Mouse (Mus musculus) thymus, adult 2 months (tissue): ENCODE measurements at regions not wholly inside any gene's neighbourhood (a gene's known extent, or its start where the extent isn't known, plus 50 kb on each side); places are given as distances from the start of the nearest gene placed in this dataset.

Source experiments
- DNase-seq: peaks from one replicate; pipeline ENCODE4 v3.0.0; 2021
- H3K27ac ChIP-seq: fragments of 200-500 bp; 2 replicates; pipeline ENCODE4 v1.5.1; 2012; ENCODE audit warnings: low read length, control low read depth; ENCODE audit not compliant: control insufficient read depth, insufficient read depth
- H3K27me3 ChIP-seq: fragments of 200-500 bp; 2 replicates; pipeline ENCODE4 v1.6.1; 2012; ENCODE audit warnings: mild to moderate bottlenecking, low read length, moderate library complexity, mixed read lengths; ENCODE audit not compliant: control insufficient read depth, insufficient read depth
- H3K36me3 ChIP-seq: fragments of 200-500 bp; 2 replicates; pipeline ENCODE4 v1.6.1; 2012; ENCODE audit warnings: mild to moderate bottlenecking, low read length, moderate library complexity; ENCODE audit not compliant: control insufficient read depth, insufficient read depth
- H3K4me1 ChIP-seq: fragments of 200-500 bp; replicated peaks from 2 replicates; pipeline ENCODE4 v1.6.1; 2012; ENCODE audit warnings: low read length; ENCODE audit not compliant: control insufficient read depth, insufficient read depth
- H3K4me3 ChIP-seq: fragments of 200-500 bp; 2 replicates; pipeline ENCODE4 v1.5.1; 2012; ENCODE audit warnings: mild to moderate bottlenecking, low read length, control low read depth, moderate library complexity; ENCODE audit not compliant: control insufficient read depth, insufficient read depth
- CTCF ChIP-seq: fragments of 200-500 bp; IDR thresholded peaks from 2 replicates; pipeline ENCODE4 v1.5.1; 2012; ENCODE audit warnings: mild to moderate bottlenecking, control low read depth, low read length, moderate library complexity, borderline replicate concordance; ENCODE audit not compliant: control insufficient read depth, poor library complexity, insufficient read depth; ENCODE audit errors: extremely low read depth
- POLR2A ChIP-seq: fragments of 200-500 bp; IDR thresholded peaks from 2 replicates; pipeline ENCODE4 v1.6.1; 2012; ENCODE audit warnings: mild to moderate bottlenecking, low read length, control low read depth, moderate library complexity; ENCODE audit not compliant: control insufficient read depth, poor library complexity, insufficient read depth; ENCODE audit errors: extremely low read depth
- WGBS: fragments of 180-500 bp; shearing (Covaris S2); methylation state at CpG from one replicate; pipeline ENCODE4 v1.1.7; 2018; 5-methylcytosine and 5-hydroxymethylcytosine counted together

DNA sequence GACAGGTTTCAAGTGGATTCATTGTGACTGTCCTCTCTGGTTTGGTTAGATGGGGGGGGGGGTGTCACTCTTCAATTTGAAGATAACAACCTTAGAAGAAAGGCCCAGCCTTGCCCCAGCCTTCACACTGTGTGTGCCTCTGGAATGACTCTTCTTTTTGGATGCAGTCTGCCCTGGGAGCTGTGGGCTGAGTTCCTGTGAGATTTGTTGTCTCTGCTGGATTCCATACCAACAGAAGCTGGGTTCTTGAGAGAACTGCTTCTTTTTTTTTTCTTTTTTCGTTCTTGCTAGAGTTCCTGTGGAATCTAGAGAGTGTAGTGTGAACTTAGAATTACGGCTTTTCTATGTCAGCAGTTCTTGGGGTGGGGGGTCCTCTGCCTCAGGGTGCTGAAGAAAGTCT lies 200.9 kb downstream of the Enc1 start:
- Histone ChIP-seq H3K36me3 (no peaks in the 10 kb centered on the region), H3K4me3 (no peak overlapping the region), H3K4me1 (peaks cover 33% of the 10 kb centered on the region), H3K27ac (peak overlapping the region; percentile 94), H3K27me3 (no peaks in the 10 kb centered on the region)
- 30% methylated on average over 2 of the region's 2 CpGs for WGBS
- no peak for DNase-seq
- TF ChIP-seq CTCF (no peak), POLR2A (no peak)

DNA sequence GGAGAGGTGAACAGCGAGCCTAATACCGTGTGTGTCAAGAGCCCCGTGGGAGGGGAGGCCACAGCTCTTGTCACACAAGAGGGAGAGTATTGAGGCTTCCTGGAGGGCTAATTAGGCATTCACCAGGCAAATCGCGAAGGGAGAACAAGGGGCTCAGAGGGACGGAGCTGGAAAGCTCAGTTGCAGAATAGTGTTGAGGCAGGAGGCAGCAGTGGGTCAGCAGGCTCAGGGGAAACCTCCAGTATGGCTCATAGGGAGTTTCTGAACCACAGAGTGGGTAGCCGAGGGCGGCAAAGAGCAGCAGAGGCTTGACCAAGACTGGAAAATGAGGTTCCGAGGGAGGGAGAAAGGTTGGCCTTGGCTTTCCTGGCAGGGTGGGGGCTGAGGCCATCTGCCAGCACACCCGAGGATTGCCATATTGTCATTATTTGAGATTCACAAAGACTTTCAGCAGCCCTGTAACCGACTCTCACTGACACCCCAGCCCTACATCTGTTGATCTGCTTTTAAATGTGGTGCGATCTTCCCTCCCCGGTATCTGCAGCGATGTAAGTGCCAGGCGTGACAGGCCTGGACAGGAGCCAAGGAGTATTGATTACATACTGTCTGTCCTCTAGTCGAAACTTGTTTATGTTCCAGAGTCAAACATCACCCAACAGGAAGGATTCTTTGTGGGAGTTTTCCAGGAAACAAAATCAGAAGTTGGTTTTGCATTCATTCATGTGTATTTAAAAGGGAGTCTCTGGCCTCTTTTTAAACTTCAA lies 198.5 kb downstream of the Enc1 start:
- WGBS: 48% methylated on average over 16 of the region's 16 CpGs
- no peak overlapping the region for H3K4me3 ChIP-seq
- no peaks in the 10 kb centered on the region for H3K27me3 ChIP-seq
- H3K4me1 ChIP-seq: peaks cover 49% of the 10 kb centered on the region
- no peak overlapping the region for H3K27ac ChIP-seq
- no peak for TF ChIP-seq CTCF
- TF ChIP-seq POLR2A: no peak
- no peak for DNase-seq
- no peaks in the 10 kb centered on the region for H3K36me3 ChIP-seq

DNA sequence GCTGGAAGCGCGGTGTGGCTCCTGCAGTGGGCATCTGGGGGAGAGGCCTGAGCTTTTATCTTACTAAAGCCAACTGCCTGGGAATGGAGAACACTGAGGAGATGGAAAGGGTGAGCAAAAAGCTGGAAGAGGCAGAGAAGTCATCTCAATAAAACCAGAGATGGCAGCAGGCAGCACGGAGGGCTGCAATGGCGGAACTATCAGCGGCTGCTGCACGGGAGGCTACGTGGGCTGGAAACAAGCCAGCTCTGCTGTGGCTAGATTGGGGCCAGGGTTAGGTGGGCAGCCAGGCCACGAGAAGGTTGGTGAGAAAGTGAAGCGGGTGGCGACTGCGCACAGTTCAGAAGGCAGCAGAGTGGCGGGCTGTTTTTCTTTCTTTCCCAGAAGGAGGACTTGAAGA lies 197.8 kb downstream of the Enc1 start:
- Histone ChIP-seq H3K4me1 (peaks cover 49% of the 10 kb centered on the region), H3K4me3 (no peak overlapping the region), H3K36me3 (no peaks in the 10 kb centered on the region), H3K27me3 (no peaks in the 10 kb centered on the region), H3K27ac (no peak overlapping the region)
- WGBS: 55% methylated on average over 12 of the region's 12 CpGs
- no peak for DNase-seq
- TF ChIP-seq POLR2A: no peak
- no peak for TF ChIP-seq CTCF

DNA sequence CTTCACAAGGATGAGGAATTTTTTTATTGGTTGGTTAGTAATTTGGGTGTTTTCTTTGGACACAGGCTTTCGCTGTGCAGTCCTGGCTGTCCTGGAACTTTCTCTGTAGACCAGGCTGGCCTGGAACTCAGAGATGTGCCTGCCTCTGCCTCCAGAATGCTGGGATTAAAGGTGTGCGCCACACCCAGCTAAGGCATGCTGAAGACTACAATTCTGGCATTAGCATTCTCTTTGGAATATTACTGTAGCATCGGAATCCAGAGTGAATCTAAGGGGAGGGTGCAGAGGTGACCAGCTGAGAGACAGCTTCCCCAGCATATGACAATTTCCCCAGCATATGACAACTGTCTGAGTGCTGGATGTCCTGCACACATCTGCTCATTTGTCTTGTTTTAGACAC lies 197.4 kb downstream of the Enc1 start:
- no peaks in the 10 kb centered on the region for H3K36me3 ChIP-seq
- DNase-seq: no peak
- TF ChIP-seq POLR2A (no peak), CTCF (no peak)
- H3K27me3 ChIP-seq: no peaks in the 10 kb centered on the region
- 99% methylated on average over 3 of the region's 3 CpGs for WGBS
- H3K27ac ChIP-seq: no peak overlapping the region
- H3K4me1 ChIP-seq: peaks cover 48% of the 10 kb centered on the region
- no peak overlapping the region for H3K4me3 ChIP-seq

GRCm38 (mm10) chr13:97436719-97437350 lies 195.9 kb downstream of the Enc1 start:
- WGBS: 78% methylated on average over 5 of the region's 5 CpGs
- DNase-seq: no peak

DNA sequence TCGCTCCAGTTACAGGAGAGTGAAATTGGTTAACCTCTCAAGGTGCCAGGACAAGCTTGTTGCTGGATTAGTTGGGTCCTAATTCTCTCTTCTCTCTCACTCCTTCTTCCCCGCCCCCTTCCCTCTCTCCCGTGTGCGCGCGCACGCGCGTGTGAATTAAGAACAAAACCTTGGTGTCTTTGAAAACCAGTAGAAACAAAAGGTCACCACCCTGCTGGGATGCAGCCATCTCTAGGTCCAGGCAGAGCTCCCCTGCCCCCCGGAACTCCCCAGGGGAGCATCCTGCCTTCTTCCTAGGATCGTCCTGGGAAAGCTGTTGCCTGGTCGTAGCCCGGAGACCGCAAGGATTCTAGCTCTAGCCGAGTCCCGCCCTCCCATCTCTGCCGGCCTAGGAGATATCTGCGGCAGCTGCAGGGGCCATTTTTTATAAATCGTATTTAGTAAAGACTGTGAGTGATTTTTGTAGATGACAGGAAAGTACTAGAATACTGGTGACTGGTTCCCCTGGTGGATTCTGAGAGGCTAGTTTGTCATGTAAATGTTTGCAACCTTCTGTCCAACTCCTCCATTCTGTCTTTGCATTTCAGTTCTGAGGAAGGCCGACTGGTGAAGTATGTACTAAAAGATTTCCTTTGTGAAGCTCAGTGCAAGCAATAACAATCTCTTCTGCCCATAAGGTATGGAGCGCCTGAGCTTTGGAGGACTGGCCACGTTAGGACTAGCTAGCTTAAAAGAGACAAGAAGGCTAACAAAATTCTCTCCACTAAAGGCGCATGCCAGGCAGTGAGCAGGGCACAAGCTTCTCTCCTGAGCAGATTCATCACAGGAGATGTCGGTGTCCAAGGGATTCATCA lies 195.2 kb downstream of the Enc1 start:
- DNase-seq: peak; percentile 72
- WGBS: 24% methylated on average over 24 of the region's 24 CpGs
- no peaks in the 10 kb centered on the region for H3K27me3 ChIP-seq
- no peak for TF ChIP-seq POLR2A
- TF ChIP-seq CTCF: no peak
- peaks cover 37% of the 10 kb centered on the region for H3K4me1 ChIP-seq
- peak overlapping the region; percentile 62 for H3K4me3 ChIP-seq
- no peak overlapping the region for H3K27ac ChIP-seq
- H3K36me3 ChIP-seq: no peaks in the 10 kb centered on the region

More at GRCm38 (mm10) chr13:97436719-97437350, 195.9 kb downstream of the Enc1 start:
- H3K4me3 ChIP-seq: no peak overlapping the region
- H3K27me3 ChIP-seq: no peaks in the 10 kb centered on the region
- H3K27ac ChIP-seq: no peak overlapping the region
- no peak for TF ChIP-seq CTCF
- TF ChIP-seq POLR2A: no peak
- peaks cover 43% of the 10 kb centered on the region for H3K4me1 ChIP-seq
- no peaks in the 10 kb centered on the region for H3K36me3 ChIP-seq
